Mouse (Mus musculus) lung, postnatal 0 days (tissue): ENCODE results near the gene Sirt6.

Experiments used
- CTCF ChIP-seq: IDR thresholded peaks from 2 replicates; pipeline ENCODE4 v1.5.1; 2016; ENCODE audit warnings: antibody characterized with exemption, mild to moderate bottlenecking
- EP300 ChIP-seq: IDR thresholded peaks from 2 replicates; pipeline ENCODE4 v1.6.1; 2016; ENCODE audit warnings: antibody characterized with exemption, mild to moderate bottlenecking, control low read depth

GRCm38 (mm10) chr10:81598342-81598741 is 29.3 kb downstream of the Sirt6 start:
- TF ChIP-seq CTCF (no peak), EP300 (no peak)
